ENCODE assay signal across 12 mouse cellular contexts in the genomic region with DNA sequence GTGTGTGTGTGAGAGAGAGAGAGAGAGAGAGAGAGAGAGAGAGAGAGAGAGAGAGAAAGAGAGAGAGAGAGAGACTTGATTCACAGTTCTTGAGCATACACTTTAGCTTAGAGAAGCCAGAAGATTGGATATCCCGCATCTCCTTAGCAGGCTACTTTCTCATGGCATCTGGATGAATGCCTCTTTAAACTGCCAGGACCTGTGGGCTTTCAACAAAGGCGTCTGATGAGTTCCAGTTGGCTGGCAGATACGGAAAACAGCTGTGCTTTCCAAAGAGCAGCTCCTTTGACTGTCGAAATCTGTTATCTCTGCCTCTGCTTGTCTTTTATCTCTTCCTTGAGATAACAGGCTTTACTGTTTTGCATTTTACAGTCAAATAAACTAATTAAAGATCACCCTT. TPM values are rescaled to one million over a fixed set of nuclear protein-coding genes. Genes with fewer than 3 reads are reported as not detected.
DNase-seq lines count a peak whose midpoint lies in the region; ATAC-seq lines count a peak whose summit lies in the region.
"Had no signal": no experiment of that assay in that cellular context is flagged by ENCODE, and none has a peak within 500 bp of the region (broad histone marks: within the 10 kb centered on the region; RNA-seq: fewer than 3 reads in every experiment).

No protein-coding gene starts in this region.

- H3K4me1 ChIP-seq in heart, embryonic 12.5 days (replicated peaks) = peaks cover 25% of the 10 kb centered on the region
- peaks cover 35% of the 10 kb centered on the region for H3K4me1 ChIP-seq in midbrain, embryonic 10.5 days
- H3K4me1 ChIP-seq in midbrain, embryonic 13.5 days (replicated peaks) = peaks cover 8% of the 10 kb centered on the region; the same call in 1 of the 2 replicates
- H3K4me1 ChIP-seq: limb, embryonic 15.5 days had no signal

- no peak overlapping the region for H3K4me2 ChIP-seq in heart, embryonic 12.5 days
- no peak overlapping the region for H3K4me2 ChIP-seq in midbrain, embryonic 13.5 days (replicated peaks)
- H3K4me2 ChIP-seq: limb, embryonic 15.5 days had no signal

- ATAC-seq in heart, embryonic 12.5 days (ENCODE audit: insufficient number of reproducible peaks, low FRiP score) = no peak
- no peak for ATAC-seq in midbrain, embryonic 13.5 days

- no peak overlapping the region for H3K4me3 ChIP-seq in heart, embryonic 12.5 days
- no peak overlapping the region for H3K4me3 ChIP-seq in midbrain, embryonic 10.5 days
- no peak overlapping the region for H3K4me3 ChIP-seq in midbrain, embryonic 13.5 days (replicated peaks)
- H3K4me3 ChIP-seq: limb, embryonic 15.5 days had no signal

- no peaks in the 10 kb centered on the region for H3K36me3 ChIP-seq in heart, embryonic 12.5 days
- no peaks in the 10 kb centered on the region for H3K36me3 ChIP-seq in midbrain, embryonic 10.5 days
- H3K36me3 ChIP-seq in midbrain, embryonic 13.5 days = no peaks in the 10 kb centered on the region
- H3K36me3 ChIP-seq: limb, embryonic 15.5 days had no signal

- peak; percentile 55 for DNase-seq in heart, adult 11 months
- no peak for DNase-seq in midbrain, embryonic 10.5 days (ENCODE audit: low spot score)
- DNase-seq in forelimb bud, embryonic 11.5 days (ENCODE audit: low read depth, low spot score) = peak; percentile 32
- peak; percentile 50 for DNase-seq in retina, embryonic 14.5 days (ENCODE audit: low spot score)
- no peak for DNase-seq in cerebellum, postnatal 10 days
- no peak for DNase-seq in thymus, postnatal 36 days
- DNase-seq: adrenal gland, adult 2 months; cerebellum, adult 8-10 months; thymus, postnatal 25 days had no signal

- H3K9me3 ChIP-seq in heart, embryonic 12.5 days (replicated peaks) = no peaks in the 10 kb centered on the region
- H3K9me3 ChIP-seq in midbrain, embryonic 10.5 days (replicated peaks) = no peaks in the 10 kb centered on the region; the same call in 1 of the 2 replicates
- no peaks in the 10 kb centered on the region for H3K9me3 ChIP-seq in midbrain, embryonic 13.5 days
- H3K9me3 ChIP-seq: limb, embryonic 15.5 days had no signal

- 3% methylated on average over 4 of the region's 4 CpGs for WGBS in heart, embryonic 12.5 days
- WGBS in midbrain, embryonic 10.5 days = 2% methylated on average over 4 of the region's 4 CpGs
- 3% methylated on average over 4 of the region's 4 CpGs for WGBS in midbrain, embryonic 13.5 days

- peaks cover 18% of the 10 kb centered on the region for H3K27me3 ChIP-seq in heart, embryonic 12.5 days (replicated peaks)
- no peaks in the 10 kb centered on the region for H3K27me3 ChIP-seq in midbrain, embryonic 10.5 days (ENCODE audit: low read depth, poor library complexity, severe bottlenecking)
- no peaks in the 10 kb centered on the region for H3K27me3 ChIP-seq in midbrain, embryonic 13.5 days
- H3K27me3 ChIP-seq: limb, embryonic 15.5 days had no signal

- H3K27ac ChIP-seq in heart, embryonic 12.5 days (ENCODE audit: poor library complexity, severe bottlenecking) = no peak overlapping the region
- peak overlapping the region; percentile 65 for H3K27ac ChIP-seq in midbrain, embryonic 10.5 days (replicated peaks)
- no peak overlapping the region for H3K27ac ChIP-seq in midbrain, embryonic 13.5 days
- H3K27ac ChIP-seq: limb, embryonic 15.5 days had no signal

- no peak overlapping the region for H3K9ac ChIP-seq in heart, embryonic 12.5 days
- H3K9ac ChIP-seq in midbrain, embryonic 13.5 days (replicated peaks) = no peak overlapping the region
- H3K9ac ChIP-seq: limb, embryonic 15.5 days had no signal

RNA-seq across cellular contexts. Expression of a gene that starts 59.5 kb away (rescaled TPM):
- 0.95 and 1.5 TPM in 2 replicates for polyA plus RNA-seq in heart, embryonic 12.5 days (2016; fragmentation: Nextera tagmentation; extraction: Ambion mirVana)
- polyA plus RNA-seq in midbrain, embryonic 10.5 days (2016; fragmentation: Nextera tagmentation; extraction: Ambion mirVana) = 18.6 and 20.2 TPM in 2 replicates
- 13.6 and 15.4 TPM in 2 replicates for polyA plus RNA-seq in midbrain, embryonic 13.5 days (2015; fragmentation: Nextera tagmentation; extraction: Ambion mirVana)

Comparison
In these comparisons a context has a peak if more than half of its experiments do, and no peak if none do; other contexts are left out.
1. DNase-seq: peak in heart, adult 11 months (single experiment), forelimb bud, embryonic 11.5 days (single experiment) and retina, embryonic 14.5 days (single experiment); none in midbrain, embryonic 10.5 days (single experiment), cerebellum, postnatal 10 days (0 of 2) and thymus, postnatal 36 days (0 of 2).